Mouse (Mus musculus): Measurements from ENCODE around the gene Cttnbp2nl.

DNA sequence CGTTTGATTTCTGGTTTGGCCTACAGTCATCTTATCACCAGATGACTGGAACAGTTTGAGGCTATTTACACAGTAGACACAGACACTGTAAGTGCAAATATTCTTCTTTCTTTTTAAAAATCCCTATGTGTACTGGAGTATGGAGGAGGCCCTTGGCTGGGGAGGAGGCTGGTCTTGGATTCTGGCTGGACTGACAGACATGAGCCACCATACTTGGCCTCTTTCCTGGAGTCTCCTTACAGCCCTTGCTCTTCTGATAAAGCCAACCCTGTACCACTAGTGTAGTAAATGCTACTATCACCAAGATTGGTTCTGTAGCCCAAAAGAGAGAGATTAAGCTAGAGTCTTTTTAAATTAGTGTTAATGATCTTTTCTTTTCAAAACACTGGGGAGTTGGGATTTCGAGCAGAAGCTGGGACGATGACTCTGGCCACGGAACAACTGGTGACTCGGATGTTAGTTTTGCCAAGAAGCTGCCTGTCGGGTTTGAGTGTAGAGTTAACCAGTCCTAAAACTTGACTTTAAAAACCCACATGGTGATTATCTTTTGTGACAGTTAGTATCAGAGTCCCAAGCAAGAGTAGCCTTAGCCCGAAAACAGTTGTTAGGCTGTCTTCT, 40.1 kb downstream of the Cttnbp2nl start:
- TF ChIP-seq POLR2A (IDR thresholded peaks at IDR 0.05; ENCODE audit: control insufficient read depth, extremely low read depth, insufficient read depth, low read length, poor library complexity) (no peak), CTCF (IDR thresholded peaks at IDR 0.05; ENCODE audit: borderline replicate concordance, control insufficient read depth, extremely low read depth, insufficient read depth, low read length, poor library complexity) (no peak)
